Mouse (Mus musculus) lung, adult 2 months (tissue): Measurements from ENCODE around the gene Hoxd9.

Experiments
- CTCF ChIP-seq: fragments of 200-500 bp; IDR thresholded peaks from 2 replicates; pipeline ENCODE4 v1.5.1; 2011; ENCODE audit warnings: mild to moderate bottlenecking, low read length, control low read depth; ENCODE audit not compliant: insufficient read depth
- POLR2A ChIP-seq: fragments of 200-500 bp; IDR thresholded peaks from 2 replicates; pipeline ENCODE4 v1.6.1; 2011; ENCODE audit warnings: low read depth, mild to moderate bottlenecking, control low read depth, low read length, borderline replicate concordance; ENCODE audit errors: extremely low read depth

DNA sequence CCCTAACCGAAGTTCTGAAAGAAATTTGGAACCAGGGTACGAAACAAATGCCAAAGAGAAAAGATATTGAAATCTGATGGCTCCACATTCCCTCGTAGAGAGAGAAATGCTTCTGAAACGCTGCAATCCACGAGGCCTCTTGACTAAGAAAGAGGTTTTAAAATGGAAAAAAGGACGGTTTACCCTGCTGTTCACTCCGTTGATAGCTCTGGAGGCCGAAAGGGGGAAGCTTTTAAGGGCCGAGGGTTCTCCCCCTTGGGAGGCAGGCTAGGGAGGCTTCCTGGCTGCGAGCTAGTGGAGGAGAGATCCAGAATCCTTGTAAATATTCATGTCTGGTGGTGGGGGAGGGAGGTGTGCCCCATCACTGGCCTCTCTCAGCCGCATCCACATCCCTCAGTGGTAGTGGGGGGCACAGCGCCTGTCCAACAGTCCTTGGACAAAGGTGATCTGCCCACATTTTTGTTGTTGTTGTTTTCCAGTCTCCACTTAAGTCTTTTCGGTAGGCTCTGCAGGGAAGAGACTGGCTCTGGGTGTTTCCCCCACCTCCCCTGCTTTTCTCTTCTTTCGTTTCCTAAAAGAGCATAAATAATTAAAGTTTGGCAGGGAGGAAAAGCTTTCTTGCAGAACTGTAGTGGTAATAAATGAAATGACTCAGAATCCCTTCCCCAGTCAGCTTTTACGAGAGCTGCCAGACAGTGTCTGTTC lies 18.5 kb upstream of the Hoxd9 start, which contains the start of gene Hoxd11:
- no peak for TF ChIP-seq POLR2A
- TF ChIP-seq CTCF, result no peak
